Mouse (Mus musculus): ENCODE results near the gene Pias4.

DNA sequence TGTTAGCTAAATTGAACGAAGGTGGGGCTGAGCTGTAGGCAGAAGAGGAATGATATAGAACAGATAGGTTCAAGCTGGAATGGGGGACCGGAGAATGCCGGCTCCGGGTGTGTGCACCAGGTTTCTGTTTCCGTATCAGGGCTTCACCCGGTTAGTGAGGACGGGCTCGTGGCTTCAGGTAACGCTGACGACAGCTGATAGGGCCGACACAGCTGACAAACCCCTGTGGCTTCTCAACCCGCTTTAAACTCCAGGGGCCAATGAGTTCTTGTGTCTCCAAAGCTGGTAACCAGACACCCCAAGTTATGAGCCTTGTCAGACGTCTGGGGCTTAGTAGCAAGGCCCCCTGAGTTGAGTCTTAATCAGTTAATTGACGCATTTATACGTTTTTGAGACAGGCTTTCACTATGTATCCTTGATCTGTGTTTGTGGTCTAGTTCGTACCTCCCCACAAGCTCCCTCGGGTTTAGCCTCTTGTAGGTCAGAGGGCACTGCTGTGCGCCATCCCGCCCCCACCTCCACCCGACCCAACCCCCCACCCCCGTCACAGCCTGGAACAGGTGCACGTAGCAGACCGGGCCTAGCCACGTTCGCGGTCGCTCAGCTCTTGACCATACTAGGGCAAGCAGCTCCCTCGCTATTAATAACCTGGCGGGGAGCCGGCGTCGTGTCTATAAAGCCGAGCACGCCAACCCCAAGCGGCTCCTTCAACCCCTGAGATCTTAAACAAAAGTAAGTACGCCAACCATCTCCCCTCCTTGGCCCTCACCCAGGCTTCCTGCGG is 26.5 kb upstream of the Pias4 start:
- TF ChIP-seq EP300 (optimal IDR thresholded peaks at IDR 0.05) (no peak), CTCF (IDR thresholded peaks at IDR 0.05; ENCODE audit: low read depth) (no peak)

Measured in stomach, postnatal 0 days (tissue).